Mouse (Mus musculus) urinary bladder, postnatal 10 days (tissue): ENCODE results near the gene Hist2h2aa1.
"Not testable (repeated sequence)": the region's sequence is repeated elsewhere in the genome, so short reads cannot be mapped to it uniquely, and the experiment has no call there.

Experiments used
- DNase-seq: peaks from one replicate; pipeline ENCODE4 v3.0.0; 2022; ENCODE audit warnings: low spot score

The Hist2h2aa1 gene

GRCm38 (mm10) chr3:96280660-96281059, 35.4 kb downstream of the Hist2h2aa1 start:
- DNase-seq: no peak

GRCm38 (mm10) chr3:96284457-96284856, 39.2 kb downstream of the Hist2h2aa1 start:
- DNase-seq: no peak

- DNase-seq: not testable (repeated sequence)
Observed at GRCm38 (mm10) chr3:96287334-96287733, 42.0 kb downstream of the Hist2h2aa1 start.

GRCm38 (mm10) chr3:96289201-96289600, 43.9 kb downstream of the Hist2h2aa1 start:
- DNase-seq: no peak

DNA sequence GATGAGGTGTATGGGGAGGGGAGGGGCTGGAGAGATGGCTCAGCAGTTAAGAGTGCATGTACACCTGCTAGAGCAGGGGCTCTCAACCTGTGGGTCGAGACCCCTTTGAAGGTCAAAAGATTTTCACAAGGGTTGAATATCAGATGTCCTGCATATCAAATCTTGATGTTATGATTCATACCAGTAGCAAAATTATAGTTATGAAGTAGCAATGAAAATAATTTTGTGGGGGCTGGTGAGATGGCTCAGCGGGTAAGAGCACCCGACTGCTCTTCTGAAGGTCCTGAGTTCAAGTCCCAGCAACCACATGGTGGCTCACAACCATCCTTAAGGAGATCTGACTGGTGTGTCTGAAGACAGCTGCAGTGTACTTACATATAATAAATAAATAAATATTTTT, 45.4 kb downstream of the Hist2h2aa1 start:
- DNase-seq: not testable (repeated sequence)

DNA sequence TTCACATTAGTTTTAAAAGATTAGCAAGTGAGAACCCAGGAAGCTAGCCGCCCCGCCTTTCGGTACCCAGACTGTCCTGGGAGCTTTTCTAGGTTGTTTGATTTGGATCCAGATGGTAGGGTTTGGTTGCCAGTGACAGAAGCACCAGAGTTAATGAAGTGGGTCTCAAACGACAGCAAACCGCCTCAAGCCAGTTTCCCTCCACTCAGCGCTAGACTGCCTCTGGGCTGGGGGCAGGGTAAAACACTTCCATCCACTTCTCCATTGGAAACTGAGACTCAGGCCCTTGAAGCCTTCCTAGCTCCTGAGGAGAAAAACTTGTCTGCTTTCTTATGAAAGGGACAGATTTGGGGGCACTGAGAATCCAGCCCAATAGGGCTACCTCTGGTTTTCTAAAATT, 47.3 kb downstream of the Hist2h2aa1 start:
- no peak for DNase-seq

- no peak for DNase-seq
Observed at GRCm38 (mm10) chr3:96293368-96293767, 48.1 kb downstream of the Hist2h2aa1 start.

- no peak for DNase-seq
Observed at GRCm38 (mm10) chr3:96293787-96294186, 48.5 kb downstream of the Hist2h2aa1 start, which contains the start of gene Fcgr1. Gene Fcgr1 (minus strand): TSS chr3:96293969.
